Mouse (Mus musculus): ENCODE measurements around the gene Tex10.

Tex10 gene

GRCm38 (mm10) chr4:48472792-48473650 is at the start of gene Tex10:
Gene Tex10 (minus strand): TSS chr4:48473459.
- in situ Hi-C loops (cut with MboI; ENCODE audit: unreplicated experiment in 2 of 2), result loop anchor here (10.0 to 25.0 kb wide), 4 partner anchors 428 to 1164 kb away; partner anchors contain the start of genes Nr4a3 (in 1 of the 2) and Rnf20 (in 1 of the 2)

DNA sequence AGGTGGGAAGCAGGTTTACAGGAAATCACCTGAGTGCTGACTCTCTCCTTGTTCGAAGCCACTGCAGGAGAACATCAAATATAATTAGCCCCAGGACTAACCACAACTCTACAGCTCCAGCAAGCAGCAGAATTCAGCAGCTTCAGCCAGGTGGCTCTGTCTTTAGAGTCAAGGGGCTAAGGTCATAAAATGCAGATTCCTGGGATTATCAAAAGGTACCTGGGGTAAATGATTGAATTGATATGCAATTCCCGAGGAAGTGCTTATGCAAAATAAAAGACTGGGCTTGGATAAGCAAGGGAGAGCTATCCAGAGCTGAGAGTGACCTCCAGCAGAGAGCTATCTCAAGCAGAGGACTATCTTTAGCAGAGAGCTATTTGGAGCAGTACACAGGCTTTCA is 37.6 kb upstream of the Tex10 start:
- in situ Hi-C loops (cut with MboI; ENCODE audit: unreplicated experiment in 2 of 2), result no loop called here

GRCm38 (mm10) chr4:48492510-48492909 is 19.3 kb upstream of the Tex10 start:
- in situ Hi-C loops (cut with MboI; ENCODE audit: unreplicated experiment in 2 of 2), result no loop called here

DNA sequence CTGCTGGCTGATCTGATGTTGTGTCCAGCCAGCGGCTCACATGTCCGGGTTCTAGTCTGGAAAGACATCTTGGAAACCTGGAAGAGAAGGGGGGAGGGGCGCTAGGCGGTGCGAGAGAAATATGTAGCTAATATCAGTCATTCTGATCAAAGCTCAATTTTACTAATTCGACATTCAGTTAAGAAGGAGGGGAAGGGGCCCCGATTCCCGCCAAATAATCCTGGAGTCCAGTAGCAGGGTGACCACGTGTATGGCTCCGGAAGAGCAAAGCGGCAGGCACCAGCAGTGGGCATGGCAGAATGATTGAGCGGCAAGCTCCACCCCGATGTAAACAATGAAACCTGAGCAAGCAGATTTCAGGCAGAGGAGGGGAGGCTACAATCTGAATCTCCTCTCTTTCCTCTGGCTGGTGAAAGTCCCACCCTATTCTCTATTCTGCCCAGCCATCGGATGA is 18.1 kb upstream of the Tex10 start:
- in situ Hi-C loops (cut with MboI; ENCODE audit: unreplicated experiment in 2 of 2), result no loop called here

DNA sequence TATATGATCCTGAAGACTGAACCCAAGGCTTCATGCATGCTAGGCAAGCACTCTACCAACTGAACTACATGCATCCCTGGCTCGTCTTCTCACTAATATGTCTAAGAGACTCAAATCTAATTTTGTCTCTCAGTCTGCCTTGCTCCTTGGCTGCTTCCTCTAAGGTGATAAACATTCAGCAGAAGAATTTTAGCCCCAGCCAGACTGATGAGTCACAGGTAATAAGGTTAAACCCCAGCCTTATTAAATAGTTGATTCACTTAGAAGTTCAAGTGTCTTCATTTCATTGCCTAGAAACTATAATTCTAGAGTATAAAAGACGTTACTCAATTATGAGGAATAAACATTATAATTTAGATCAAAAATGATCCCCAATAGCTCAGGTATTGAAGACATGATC is 15.7 kb upstream of the Tex10 start:
- in situ Hi-C loops (cut with MboI; ENCODE audit: unreplicated experiment in 2 of 2), result no loop called here

- in situ Hi-C loops (cut with MboI; ENCODE audit: unreplicated experiment in 2 of 2), result no loop called here
Measured at GRCm38 (mm10) chr4:48481287-48481686, 8.0 kb upstream of the Tex10 start.

DNA sequence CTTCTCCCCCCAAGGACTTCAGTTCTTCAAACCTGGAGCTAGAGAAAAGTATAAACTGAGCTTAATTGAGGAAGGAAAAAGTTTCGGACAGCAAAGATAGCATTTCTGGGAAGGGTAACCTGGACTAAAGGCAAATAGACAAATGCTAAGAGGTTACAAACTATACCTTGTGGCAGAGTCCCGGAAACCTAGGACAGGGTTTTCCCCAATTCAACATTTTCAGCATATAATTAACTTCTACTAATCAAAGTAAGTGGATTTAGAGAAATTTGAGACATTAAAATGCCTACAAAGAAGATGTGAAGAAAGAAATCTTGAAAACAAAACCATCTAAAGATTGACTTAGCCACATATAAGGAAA is 372 bp upstream of the Tex10 start:
- in situ Hi-C loops (cut with MboI; ENCODE audit: unreplicated experiment in 2 of 2), result loop anchor here (10.0 to 25.0 kb wide), 4 partner anchors 429 to 1164 kb away; partner anchors contain the start of genes Nr4a3 (in 1 of the 2) and Rnf20 (in 1 of the 2)

DNA sequence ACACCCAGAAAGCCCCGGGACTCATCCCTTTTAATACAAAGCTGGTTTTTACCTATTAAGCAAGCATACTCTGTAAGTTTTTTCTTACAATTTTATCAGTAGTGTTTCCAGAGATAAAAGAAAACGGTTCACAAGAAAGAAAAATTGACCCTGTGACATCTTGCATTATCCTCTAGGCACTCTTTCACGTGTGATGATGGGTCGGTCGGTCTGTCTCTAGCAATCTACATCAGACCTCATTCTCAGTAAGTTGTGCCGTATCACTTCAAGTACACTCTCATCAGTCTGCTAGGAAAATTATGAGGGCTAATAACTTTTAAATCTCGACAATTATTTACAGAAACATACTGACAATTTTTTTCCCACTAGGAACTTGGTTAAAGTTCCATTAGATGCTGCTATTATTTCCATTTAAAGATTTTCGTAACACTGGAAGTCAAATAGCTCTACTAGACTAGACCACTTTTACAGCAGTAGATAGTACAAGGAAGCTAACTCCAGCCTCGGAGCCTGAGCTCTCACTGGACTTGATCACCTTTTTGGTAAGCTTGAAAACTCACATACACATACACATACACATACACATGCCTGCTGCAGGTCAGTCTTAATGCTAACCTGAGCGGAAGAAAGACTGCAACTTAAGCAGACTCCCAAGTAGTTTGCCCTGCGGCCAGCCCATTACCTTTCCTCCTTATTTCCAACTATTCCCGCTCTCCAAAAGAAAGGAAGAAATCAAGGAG is 1.0 kb downstream of the Tex10 start:
- in situ Hi-C loops (cut with MboI; ENCODE audit: unreplicated experiment in 2 of 2), result loop anchor here (10.0 to 25.0 kb wide), 4 partner anchors 427 to 1165 kb away; partner anchors contain the start of genes Nr4a3 (in 1 of the 2) and Rnf20 (in 1 of the 2)

GRCm38 (mm10) chr4:48470977-48471376 is 2.3 kb downstream of the Tex10 start:
- in situ Hi-C loops (cut with MboI; ENCODE audit: unreplicated experiment in 2 of 2), result loop anchor here (10.0 to 25.0 kb wide), 4 partner anchors 426 to 1166 kb away; partner anchors contain the start of genes Nr4a3 (in 1 of the 2) and Rnf20 (in 1 of the 2)

GRCm38 (mm10) chr4:48461060-48461459 is 12.2 kb downstream of the Tex10 start:
- in situ Hi-C loops (cut with MboI; ENCODE audit: unreplicated experiment in 2 of 2), result loop anchor here (10.0 to 25.0 kb wide), 5 partner anchors 416 to 1176 kb away; partner anchors contain the start of genes Rnf20 (in 2 of the 2) and Nr4a3 (in 1 of the 2)

DNA sequence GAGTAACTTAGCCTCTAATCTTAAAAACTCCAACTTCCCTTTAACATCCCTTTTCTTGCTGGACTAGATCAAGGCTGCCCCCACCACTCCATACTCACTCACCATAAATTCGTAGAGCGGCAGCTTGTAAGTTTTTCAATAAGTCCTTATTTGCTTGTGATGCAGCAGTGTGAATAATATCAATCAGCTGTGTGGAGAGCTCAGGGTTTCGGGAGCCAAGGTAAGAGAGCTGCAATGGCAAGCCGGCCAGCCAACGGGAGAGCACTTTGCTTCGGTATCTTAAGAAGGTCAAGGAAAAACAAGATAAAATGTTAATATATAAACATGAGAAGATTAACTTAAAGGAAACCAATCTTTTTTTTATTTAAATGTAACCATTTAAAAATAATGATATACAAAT is 14.8 kb downstream of the Tex10 start:
- in situ Hi-C loops (cut with MboI; ENCODE audit: unreplicated experiment in 2 of 2), result loop anchor here (25.0 kb wide), 3 partner anchors 704 to 1179 kb away; partner anchors contain the start of gene Rnf20 (in 1 of the 2)

GRCm38 (mm10) chr4:48454106-48454773 is 19.0 kb downstream of the Tex10 start:
- in situ Hi-C loops (cut with MboI; ENCODE audit: unreplicated experiment in 2 of 2), result loop anchor here (25.0 kb wide), 3 partner anchors 708 to 1183 kb away; partner anchors contain the start of gene Rnf20 (in 1 of the 2)

DNA sequence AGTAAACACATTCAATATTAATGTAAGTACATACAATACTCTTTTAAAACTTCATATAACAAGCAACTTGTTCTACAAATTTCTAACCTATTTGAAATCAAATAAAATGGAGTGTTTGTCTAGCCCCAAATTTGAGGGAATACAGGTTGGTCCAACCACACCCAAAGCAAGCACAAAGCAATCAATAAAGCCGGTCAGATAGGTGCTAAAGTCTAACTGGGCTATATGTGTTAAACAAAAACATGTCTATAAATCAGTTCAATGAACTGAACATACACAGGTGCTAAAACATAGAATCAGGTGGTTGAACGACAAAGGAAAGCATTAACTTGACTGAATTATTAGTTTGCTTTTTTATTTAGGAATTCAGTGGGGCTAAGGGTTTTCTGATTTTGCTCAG is 45.2 kb downstream of the Tex10 start:
- in situ Hi-C loops (cut with MboI; ENCODE audit: unreplicated experiment in 2 of 2), result no loop called here

DNA sequence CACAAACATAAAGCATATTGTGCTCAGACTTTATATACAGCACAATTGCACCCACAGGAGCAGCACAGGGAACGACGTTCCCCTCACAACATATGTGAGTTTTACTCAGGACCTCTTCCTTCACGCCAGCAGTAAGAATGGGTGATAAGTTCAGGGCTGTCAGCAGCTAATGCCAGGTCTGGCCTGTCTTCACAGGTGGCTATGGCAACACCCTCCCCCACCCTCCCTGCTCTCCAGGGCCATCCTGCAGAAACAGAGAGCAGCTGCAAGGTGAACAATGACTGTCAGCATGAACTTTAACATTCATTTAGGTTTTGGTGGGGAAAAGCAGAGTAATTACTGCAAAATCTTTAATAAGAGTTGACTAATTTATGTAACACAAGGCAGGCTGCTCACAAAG is 45.8 kb downstream of the Tex10 start:
- in situ Hi-C loops (cut with MboI; ENCODE audit: unreplicated experiment in 2 of 2), result no loop called here

DNA sequence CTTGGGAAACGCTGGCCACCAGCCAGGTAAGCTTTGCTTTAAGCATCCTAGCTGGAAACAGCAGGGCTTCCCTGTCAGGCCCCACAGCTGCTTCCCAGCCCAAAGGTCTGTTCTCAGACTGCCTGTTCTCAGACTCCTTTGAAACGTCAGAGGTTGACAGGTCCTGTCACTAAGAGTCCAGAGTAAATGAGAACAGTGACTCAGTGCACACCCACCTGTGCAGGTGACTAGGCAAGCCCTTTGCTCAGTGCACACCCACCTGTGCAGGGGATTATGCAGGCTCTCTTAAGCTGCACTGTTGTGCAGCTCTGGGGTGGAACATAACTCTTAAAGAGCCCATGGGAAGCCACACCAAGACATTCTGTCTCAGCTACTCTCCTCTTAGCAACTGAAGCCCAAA is 49.5 kb downstream of the Tex10 start:
- in situ Hi-C loops (cut with MboI; ENCODE audit: unreplicated experiment in 2 of 2), result loop anchor here in 1 of 2 experiments (25.0 kb wide), 1 partner anchor 1186 kb away; no protein-coding TSS in a partner anchor

DNA sequence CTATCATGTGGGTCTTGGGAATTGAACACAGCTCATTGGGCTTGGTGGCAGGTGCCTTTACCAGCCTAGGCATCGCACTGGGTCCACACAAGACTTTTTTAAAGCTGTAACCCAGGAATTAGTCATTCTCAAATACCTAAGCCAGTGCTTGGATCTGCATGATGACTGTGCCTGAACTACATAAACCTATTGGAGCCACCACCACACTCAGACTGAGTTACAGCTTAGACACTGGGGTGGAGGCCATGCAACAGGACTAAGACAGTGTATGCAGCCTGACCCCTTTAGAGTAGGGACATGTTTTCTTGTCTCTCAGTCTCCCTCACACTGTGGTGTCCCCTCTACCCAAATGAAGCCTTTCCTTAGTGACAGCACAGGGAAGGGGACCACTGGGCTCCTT is 50.6 kb downstream of the Tex10 start:
- in situ Hi-C loops (cut with MboI; ENCODE audit: unreplicated experiment in 2 of 2), result loop anchor here in 1 of 2 experiments (25.0 kb wide), 1 partner anchor 1185 kb away; no protein-coding TSS in a partner anchor

DNA sequence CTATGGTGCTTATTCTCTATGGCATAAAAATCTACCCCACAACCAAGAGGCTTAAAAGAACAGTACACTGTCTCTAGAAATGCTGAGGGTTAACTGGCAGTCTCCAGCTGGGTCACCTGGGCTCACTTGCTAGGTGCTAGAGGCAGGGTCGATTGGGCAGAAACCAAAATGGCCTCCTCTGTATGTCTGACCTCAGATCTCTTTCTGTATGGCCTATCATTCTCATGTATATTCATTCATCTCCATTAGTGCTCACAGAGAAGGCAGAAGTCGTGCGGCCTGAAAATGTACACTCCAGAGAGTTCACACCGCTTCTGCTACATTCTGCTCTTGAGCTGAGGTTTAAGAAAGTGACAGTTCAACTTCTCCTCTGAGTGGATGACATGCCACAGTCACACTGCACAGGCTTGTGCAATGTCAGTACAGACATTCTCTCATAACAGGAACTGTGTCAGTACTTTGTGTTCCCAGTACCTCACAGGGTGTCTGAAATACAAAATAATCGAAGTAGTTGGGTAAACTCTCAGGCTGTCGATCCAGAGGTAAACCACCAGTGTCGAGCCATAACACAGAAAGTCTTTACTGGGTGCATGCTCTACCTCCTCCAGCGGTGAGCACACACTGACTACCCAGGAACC is 54.3 kb downstream of the Tex10 start:
- in situ Hi-C loops (cut with MboI; ENCODE audit: unreplicated experiment in 2 of 2), result loop anchor here in 1 of 2 experiments (25.0 kb wide), 1 partner anchor 1182 kb away; no protein-coding TSS in a partner anchor

- in situ Hi-C loops (cut with MboI; ENCODE audit: unreplicated experiment in 2 of 2), result loop anchor here in 1 of 2 experiments (25.0 kb wide), 1 partner anchor 1179 kb away; no protein-coding TSS in a partner anchor
Measured at GRCm38 (mm10) chr4:48415838-48416335, 57.4 kb downstream of the Tex10 start.

- in situ Hi-C loops (cut with MboI; ENCODE audit: unreplicated experiment in 2 of 2), result loop anchor here in 1 of 2 experiments (25.0 kb wide), 1 partner anchor 1176 kb away; no protein-coding TSS in a partner anchor
Measured at GRCm38 (mm10) chr4:48413473-48413872, 59.8 kb downstream of the Tex10 start.
